In the genomic region with DNA sequence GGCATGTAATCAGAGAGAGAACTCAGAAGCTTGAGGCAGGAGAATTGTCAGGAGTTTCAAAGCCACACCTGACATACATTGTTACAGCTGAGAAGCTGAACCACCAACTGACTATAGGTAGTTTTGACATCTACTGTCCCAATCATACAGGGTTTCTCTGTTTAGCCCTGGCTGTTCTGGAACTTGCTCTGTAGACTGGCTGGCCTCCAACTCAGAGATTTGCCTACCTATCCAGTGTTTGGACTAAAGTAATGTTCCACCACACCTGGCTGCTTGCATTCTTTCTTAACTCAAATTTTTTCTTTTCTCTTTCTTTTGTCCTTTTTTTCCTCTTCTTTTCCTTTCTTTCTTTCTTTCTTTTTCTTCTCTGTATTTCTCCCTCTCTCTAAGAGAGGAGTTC, we compare ENCODE assay signal across 8 mouse cellular contexts. TPM values are rescaled to one million over a fixed set of nuclear protein-coding genes. Genes with fewer than 3 reads are reported as not detected.
DNase-seq lines count a peak whose midpoint lies in the region; ATAC-seq lines count a peak whose summit lies in the region.

No protein-coding gene starts in this region.

- no peak for DNase-seq in neural tube, embryonic 11.5 days (ENCODE audit: low spot score)
- DNase-seq in neural tube, embryonic 10.5 days (ENCODE audit: extremely low spot score, low spot score) = no peak
- no peak for DNase-seq in hindbrain, embryonic 11.5 days (ENCODE audit: low spot score)
- DNase-seq in ovary, postnatal 10 days (ENCODE audit: low spot score) = no peak
- no peak for DNase-seq in gastrocnemius, postnatal 36 days
- DNase-seq in right cerebral cortex, postnatal 4 days = no peak
- DNase-seq in left cerebral cortex, adult 8-10 months (ENCODE audit: low spot score in 2 of 2) = no peak

- no peaks in the 10 kb centered on the region for H3K27me3 ChIP-seq in neural tube, embryonic 11.5 days (ENCODE audit: control insufficient read depth, insufficient read depth, low read length)
- H3K27me3 ChIP-seq in hindbrain, embryonic 11.5 days (ENCODE audit: control insufficient read depth, insufficient read depth, low read length) = no peaks in the 10 kb centered on the region
- no peaks in the 10 kb centered on the region for H3K27me3 ChIP-seq in liver, embryonic 12.5 days (replicated peaks)

- peak overlapping the region; percentile 97 for H3K4me3 ChIP-seq in neural tube, embryonic 11.5 days (ENCODE audit: low read depth, low read length)
- H3K4me3 ChIP-seq in hindbrain, embryonic 11.5 days (ENCODE audit: low read depth, low read length) = peak overlapping the region; percentile 87; the same call in 1 of the 2 replicates
- peak overlapping the region; percentile 95 for H3K4me3 ChIP-seq in liver, embryonic 12.5 days

- peak overlapping the region; percentile 48 for H3K4me2 ChIP-seq in neural tube, embryonic 11.5 days (ENCODE audit: low read depth)
- peak overlapping the region; percentile 80 for H3K4me2 ChIP-seq in hindbrain, embryonic 11.5 days (replicated peaks; ENCODE audit: low read depth, low read length)
- H3K4me2 ChIP-seq in liver, embryonic 12.5 days = peak overlapping the region; percentile 94

- intact Hi-C loops in gastrocnemius, postnatal 36 days (cut with DNase I) = no loop called here

- peaks cover 10% of the 10 kb centered on the region; the same call in 1 of the 2 replicates for H3K4me1 ChIP-seq in neural tube, embryonic 11.5 days (ENCODE audit: control insufficient read depth, insufficient read depth, low read length)
- peaks cover 3% of the 10 kb centered on the region for H3K4me1 ChIP-seq in hindbrain, embryonic 11.5 days (replicated peaks; ENCODE audit: control insufficient read depth, insufficient read depth, low read length)
- peaks cover 46% of the 10 kb centered on the region for H3K4me1 ChIP-seq in liver, embryonic 12.5 days

- peak overlapping the region; percentile 97; the same call in 1 of the 2 replicates for H3K9ac ChIP-seq in neural tube, embryonic 11.5 days (ENCODE audit: low read length)
- H3K9ac ChIP-seq in hindbrain, embryonic 11.5 days (ENCODE audit: low read depth, low read length) = peak overlapping the region; percentile 95
- H3K9ac ChIP-seq in liver, embryonic 12.5 days = peak overlapping the region; percentile 97

- ATAC-seq in neural tube, embryonic 11.5 days (ENCODE audit: insufficient read depth, low FRiP score, low TSS enrichment) = no peak
- ATAC-seq in hindbrain, embryonic 11.5 days (ENCODE audit: low FRiP score) = no peak
- no peak for ATAC-seq in liver, embryonic 12.5 days

- no peaks in the 10 kb centered on the region for H3K9me3 ChIP-seq in neural tube, embryonic 11.5 days (ENCODE audit: control insufficient read depth, low read length)
- no peaks in the 10 kb centered on the region for H3K9me3 ChIP-seq in hindbrain, embryonic 11.5 days (ENCODE audit: control insufficient read depth, low read length)
- no peaks in the 10 kb centered on the region for H3K9me3 ChIP-seq in liver, embryonic 12.5 days (replicated peaks)

- peaks cover 6% of the 10 kb centered on the region; the same call in 1 of the 2 replicates for H3K36me3 ChIP-seq in neural tube, embryonic 11.5 days (ENCODE audit: control insufficient read depth, insufficient read depth, low read length)
- no peaks in the 10 kb centered on the region for H3K36me3 ChIP-seq in hindbrain, embryonic 11.5 days (ENCODE audit: control insufficient read depth, insufficient read depth, low read length)
- H3K36me3 ChIP-seq in liver, embryonic 12.5 days = peaks cover 19% of the 10 kb centered on the region

- H3K27ac ChIP-seq in neural tube, embryonic 11.5 days (ENCODE audit: low read depth, low read length) = 0 out of 2 replicates have a peak overlapping the region, but pooled peaks have one; percentile 83
- 0 out of 2 replicates have a peak overlapping the region, but pooled peaks have one; percentile 87 for H3K27ac ChIP-seq in hindbrain, embryonic 11.5 days (ENCODE audit: low read depth, low read length)
- peak overlapping the region; percentile 91 for H3K27ac ChIP-seq in liver, embryonic 12.5 days

RNA-seq across cellular contexts. Expression of gene Dvl3, which starts 0.8 kb away (rescaled TPM):
- polyA plus RNA-seq in neural tube, embryonic 11.5 days (2014; fragmentation: Nextera tagmentation; extraction: Ambion mirVana) = 58.1 and 62.7 TPM in 2 replicates
- polyA plus RNA-seq in hindbrain, embryonic 11.5 days (2014; fragmentation: Nextera tagmentation; extraction: Ambion mirVana) = 50.8 and 58.9 TPM in 2 replicates
- polyA plus RNA-seq in liver, embryonic 12.5 days (2016; fragmentation: Nextera tagmentation; extraction: Ambion mirVana) = 8.0 and 8.8 TPM in 2 replicates
- total RNA-seq in gastrocnemius, postnatal 36 days (2021) = 10 to 100 TPM; 27.8 to 28.8 TPM
- 10 to 100 TPM; 50.6 to 55.9 (median 54.9) TPM for total RNA-seq in left cerebral cortex, adult 8-10 months (2022)

RNA-seq across cellular contexts. Expression of gene Eif2b5, which starts 17.4 kb away (rescaled TPM):
- 130 and 137 TPM in 2 replicates for polyA plus RNA-seq in neural tube, embryonic 11.5 days (2014; fragmentation: Nextera tagmentation; extraction: Ambion mirVana)
- polyA plus RNA-seq in hindbrain, embryonic 11.5 days (2014; fragmentation: Nextera tagmentation; extraction: Ambion mirVana) = 132 and 139 TPM in 2 replicates
- polyA plus RNA-seq in liver, embryonic 12.5 days (2016; fragmentation: Nextera tagmentation; extraction: Ambion mirVana) = 90.0 and 99.7 TPM in 2 replicates
- total RNA-seq in gastrocnemius, postnatal 36 days (2021) = 10 to 100 TPM; 44.2 to 56.1 TPM
- total RNA-seq in left cerebral cortex, adult 8-10 months (2022) = 10 to 100 TPM; 57.3 to 62.6 (median 59.3) TPM

RNA-seq across cellular contexts. Expression of gene Ap2m1, which starts 19.2 kb away (rescaled TPM):
- polyA plus RNA-seq in neural tube, embryonic 11.5 days (2014; fragmentation: Nextera tagmentation; extraction: Ambion mirVana) = 886 and 907 TPM in 2 replicates
- polyA plus RNA-seq in hindbrain, embryonic 11.5 days (2014; fragmentation: Nextera tagmentation; extraction: Ambion mirVana) = 923 and 941 TPM in 2 replicates
- 463 and 468 TPM in 2 replicates for polyA plus RNA-seq in liver, embryonic 12.5 days (2016; fragmentation: Nextera tagmentation; extraction: Ambion mirVana)
- 100 to 1,000 TPM; 133 to 135 TPM for total RNA-seq in gastrocnemius, postnatal 36 days (2021)
- 100 to 1,000 TPM; 794 to 854 (median 817) TPM for total RNA-seq in left cerebral cortex, adult 8-10 months (2022)

RNA-seq across cellular contexts. Expression of gene Abcf3, which starts 32.3 kb away (rescaled TPM):
- 59.5 and 61.3 TPM in 2 replicates for polyA plus RNA-seq in neural tube, embryonic 11.5 days (2014; fragmentation: Nextera tagmentation; extraction: Ambion mirVana)
- polyA plus RNA-seq in hindbrain, embryonic 11.5 days (2014; fragmentation: Nextera tagmentation; extraction: Ambion mirVana) = 52.4 and 63.1 TPM in 2 replicates
- polyA plus RNA-seq in liver, embryonic 12.5 days (2016; fragmentation: Nextera tagmentation; extraction: Ambion mirVana) = 38.8 and 40.5 TPM in 2 replicates
- total RNA-seq in gastrocnemius, postnatal 36 days (2021) = 10 to 100 TPM; 51.0 to 69.7 TPM
- 100 to 1,000 TPM; 102 to 130 (median 119) TPM for total RNA-seq in left cerebral cortex, adult 8-10 months (2022)
